Mouse (Mus musculus): Measurements from ENCODE around the gene Dtl. TPM values are rescaled to one million over a fixed set of nuclear protein-coding genes. Genes with fewer than 3 reads are reported as not detected.

Gene Dtl
- polyA plus RNA-seq, 1 experiment = 81.1 TPM

- peaks cover 4% of the 10 kb centered on the region for H3K9me3 ChIP-seq (replicated peaks; ENCODE audit: control insufficient read depth, insufficient read depth, low read length, poor library complexity, severe bottlenecking)
- TF ChIP-seq POLR2A (IDR thresholded peaks at IDR 0.05; ENCODE audit: insufficient read depth, low read length) = no peak
- TF ChIP-seq EP300 (IDR thresholded peaks at IDR 0.05; ENCODE audit: insufficient read depth, low read depth, low read length) = no peak
- no peak for TF ChIP-seq CTCF (IDR thresholded peaks at IDR 0.05; ENCODE audit: low read depth, low read length)
- H3K36me3 ChIP-seq (ENCODE audit: control insufficient read depth, insufficient read depth, low read length, poor library complexity, severe bottlenecking) = no peaks in the 10 kb centered on the region
- H3K9ac ChIP-seq (ENCODE audit: low read depth, poor library complexity, severe bottlenecking) = no peak overlapping the region
- no peak overlapping the region for H3K27ac ChIP-seq (ENCODE audit: insufficient read depth, low read length)
- no peak overlapping the region for H3K4me3 ChIP-seq (ENCODE audit: low read depth, low read length)
- peaks cover 3% of the 10 kb centered on the region for H3K4me1 ChIP-seq (ENCODE audit: control insufficient read depth, insufficient read depth, low read length)
- no peaks in the 10 kb centered on the region for H3K27me3 ChIP-seq (ENCODE audit: control insufficient read depth, insufficient read depth, low read length, poor library complexity, severe bottlenecking)
Measured at GRCm38 (mm10) chr1:191495051-191495467, 80.3 kb downstream of the Dtl start.

- H3K4me3 ChIP-seq (ENCODE audit: low read depth, low read length) = no peak overlapping the region
- H3K4me1 ChIP-seq (ENCODE audit: control insufficient read depth, insufficient read depth, low read length) = peaks cover 3% of the 10 kb centered on the region
- H3K27ac ChIP-seq (ENCODE audit: insufficient read depth, low read length) = no peak overlapping the region
- H3K9ac ChIP-seq (ENCODE audit: low read depth, poor library complexity, severe bottlenecking) = no peak overlapping the region
- no peaks in the 10 kb centered on the region for H3K9me3 ChIP-seq (replicated peaks; ENCODE audit: control insufficient read depth, insufficient read depth, low read length, poor library complexity, severe bottlenecking)
- no peaks in the 10 kb centered on the region for H3K27me3 ChIP-seq (ENCODE audit: control insufficient read depth, insufficient read depth, low read length, poor library complexity, severe bottlenecking)
- TF ChIP-seq EP300 (IDR thresholded peaks at IDR 0.05; ENCODE audit: insufficient read depth, low read depth, low read length) = no peak
- no peak for TF ChIP-seq CTCF (IDR thresholded peaks at IDR 0.05; ENCODE audit: low read depth, low read length)
- TF ChIP-seq POLR2A (IDR thresholded peaks at IDR 0.05; ENCODE audit: insufficient read depth, low read length) = no peak
- no peaks in the 10 kb centered on the region for H3K36me3 ChIP-seq (ENCODE audit: control insufficient read depth, insufficient read depth, low read length, poor library complexity, severe bottlenecking)
Measured at GRCm38 (mm10) chr1:191494303-191494655, 81.1 kb downstream of the Dtl start.

GRCm38 (mm10) chr1:191493476-191494302 is 81.7 kb downstream of the Dtl start:
- Histone ChIP-seq H3K36me3 (ENCODE audit: control insufficient read depth, insufficient read depth, low read length, poor library complexity, severe bottlenecking) (no peaks in the 10 kb centered on the region), H3K4me1 (ENCODE audit: control insufficient read depth, insufficient read depth, low read length) (peaks cover 3% of the 10 kb centered on the region), H3K9me3 (replicated peaks; ENCODE audit: control insufficient read depth, insufficient read depth, low read length, poor library complexity, severe bottlenecking) (no peaks in the 10 kb centered on the region), H3K9ac (ENCODE audit: low read depth, poor library complexity, severe bottlenecking) (no peak overlapping the region), H3K4me3 (ENCODE audit: low read depth, low read length) (no peak overlapping the region), H3K27ac (ENCODE audit: insufficient read depth, low read length) (no peak overlapping the region), H3K27me3 (ENCODE audit: control insufficient read depth, insufficient read depth, low read length, poor library complexity, severe bottlenecking) (no peaks in the 10 kb centered on the region)
- TF ChIP-seq EP300 (IDR thresholded peaks at IDR 0.05; ENCODE audit: insufficient read depth, low read depth, low read length) (no peak), POLR2A (IDR thresholded peaks at IDR 0.05; ENCODE audit: insufficient read depth, low read length) (no peak), CTCF (IDR thresholded peaks at IDR 0.05; ENCODE audit: low read depth, low read length) (no peak)

- H3K4me1 ChIP-seq (ENCODE audit: control insufficient read depth, insufficient read depth, low read length) = peaks cover 3% of the 10 kb centered on the region
- H3K9ac ChIP-seq (ENCODE audit: low read depth, poor library complexity, severe bottlenecking) = no peak overlapping the region
- H3K9me3 ChIP-seq (replicated peaks; ENCODE audit: control insufficient read depth, insufficient read depth, low read length, poor library complexity, severe bottlenecking) = no peaks in the 10 kb centered on the region
- no peak overlapping the region for H3K4me3 ChIP-seq (ENCODE audit: low read depth, low read length)
- no peaks in the 10 kb centered on the region for H3K27me3 ChIP-seq (ENCODE audit: control insufficient read depth, insufficient read depth, low read length, poor library complexity, severe bottlenecking)
- H3K27ac ChIP-seq (ENCODE audit: insufficient read depth, low read length) = no peak overlapping the region
- no peaks in the 10 kb centered on the region for H3K36me3 ChIP-seq (ENCODE audit: control insufficient read depth, insufficient read depth, low read length, poor library complexity, severe bottlenecking)
- TF ChIP-seq POLR2A (IDR thresholded peaks at IDR 0.05; ENCODE audit: insufficient read depth, low read length) (no peak), EP300 (IDR thresholded peaks at IDR 0.05; ENCODE audit: insufficient read depth, low read depth, low read length) (no peak), CTCF (IDR thresholded peaks at IDR 0.05; ENCODE audit: low read depth, low read length) (no peak)
Measured at GRCm38 (mm10) chr1:191490446-191490845, 84.9 kb downstream of the Dtl start.

Other genes with a start within 250 kb of the Dtl start
- 7.9 and 10.1 TPM in 2 replicates for gene Tmem206, start 249.6 kb downstream of the Dtl start, polyA plus RNA-seq (2011; ENCODE audit: insufficient read depth, insufficient read length, low read depth, missing spikeins)
- 116 and 127 TPM in 2 replicates for gene Ppp2r5a, start 172.3 kb downstream of the Dtl start, polyA plus RNA-seq (2011; ENCODE audit: insufficient read depth, insufficient read length, low read depth, missing spikeins)
- gene Ints7, start 92 bp upstream of the Dtl start, polyA plus RNA-seq (2011; ENCODE audit: insufficient read depth, insufficient read length, low read depth, missing spikeins) = 58.1 and 60.6 TPM in 2 replicates
- gene Lpgat1, start 142.3 kb upstream of the Dtl start, polyA plus RNA-seq (2011; ENCODE audit: insufficient read depth, insufficient read length, low read depth, missing spikeins) = 35.7 and 39.0 TPM in 2 replicates
- 79.5 and 80.3 TPM in 2 replicates for gene Nek2, start 245.9 kb upstream of the Dtl start, polyA plus RNA-seq (2011; ENCODE audit: insufficient read depth, insufficient read length, low read depth, missing spikeins)